ENCODE assay signal across 11 mouse cellular contexts in the genomic region with DNA sequence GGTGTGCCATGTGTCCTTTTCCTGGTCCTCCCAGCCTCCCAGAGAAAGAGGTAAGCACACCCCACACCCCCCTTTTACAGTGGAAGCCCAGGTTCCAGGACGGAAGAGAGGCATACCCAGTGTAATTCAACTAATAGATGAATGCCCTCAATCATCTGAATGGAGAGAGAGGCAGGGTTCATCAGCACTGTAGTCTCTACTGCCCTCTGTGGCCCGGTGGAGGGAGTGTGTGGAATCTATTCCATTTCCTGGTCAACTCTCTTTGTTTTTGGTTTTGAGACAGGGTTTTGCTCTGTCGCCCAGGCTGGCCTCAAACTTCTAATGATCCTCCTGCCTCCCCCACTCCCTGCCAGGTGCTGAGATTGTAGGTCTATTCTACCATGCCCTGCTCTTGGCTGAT.
A peak's percentile ranks its signal among the peaks of the same experiment; 100 is the strongest.
DNase-seq lines count a peak whose midpoint lies in the region; ATAC-seq and TF ChIP-seq lines count a peak whose summit lies in the region.
"Had no signal": no experiment of that assay in that cellular context is flagged by ENCODE, and none has a peak within 500 bp of the region (broad histone marks: within the 10 kb centered on the region; RNA-seq: fewer than 3 reads in every experiment).

No protein-coding gene starts in this region.

- 40% methylated on average over 3 of the region's 3 CpGs for WGBS in heart, adult 2 months
- 65% methylated on average over 3 of the region's 3 CpGs for WGBS in heart, embryonic 10.5 days

- DNase-seq in heart, adult 2 months, result peak in 1 of 2 experiments; percentile 50
- no peak for DNase-seq in heart, embryonic 10.5 days (ENCODE audit: low spot score)
- peak; percentile 23 to 34 for DNase-seq in right cerebral cortex, adult 2 months (ENCODE audit: low spot score in 2 of 2)
- no peak for DNase-seq in right cerebral cortex, postnatal 25 days
- peak; percentile 33 for DNase-seq in brain, adult 2 months (ENCODE audit: low read depth, low spot score)
- DNase-seq in retina, embryonic 14.5 days (ENCODE audit: low spot score), result peak; percentile 24
- DNase-seq in spleen, postnatal 10 days (ENCODE audit: low spot score in 2 of 2), result no peak

- no peaks in the 10 kb centered on the region for H3K79me2 ChIP-seq in heart, adult 2 months (replicated peaks; ENCODE audit: control insufficient read depth, insufficient read depth, low read length)

- peaks cover 2% of the 10 kb centered on the region; the same call in 1 of the 2 replicates for H3K36me3 ChIP-seq in heart, adult 2 months (ENCODE audit: control insufficient read depth, insufficient read depth, low read length)
- no peaks in the 10 kb centered on the region for H3K36me3 ChIP-seq in heart, embryonic 10.5 days
- H3K36me3 ChIP-seq: embryonic facial prominence, embryonic 13.5 days; heart, embryonic 15.5 days; midbrain, embryonic 12.5 days had no signal

- no peak overlapping the region for H3K4me3 ChIP-seq in heart, adult 2 months
- H3K4me3 ChIP-seq in heart, embryonic 10.5 days, result no peak overlapping the region
- H3K4me3 ChIP-seq: embryonic facial prominence, embryonic 13.5 days; heart, embryonic 15.5 days; midbrain, embryonic 12.5 days had no signal

- peaks cover 11% of the 10 kb centered on the region for H3K4me1 ChIP-seq in heart, adult 2 months (ENCODE audit: control insufficient read depth, insufficient read depth, low read length)
- peaks cover 9% of the 10 kb centered on the region for H3K4me1 ChIP-seq in heart, embryonic 10.5 days
- H3K4me1 ChIP-seq: embryonic facial prominence, embryonic 13.5 days; midbrain, embryonic 12.5 days had no signal

- no peak overlapping the region for H3K9ac ChIP-seq in heart, adult 2 months (ENCODE audit: low read depth, low read length)
- H3K9ac ChIP-seq: embryonic facial prominence, embryonic 13.5 days; heart, embryonic 15.5 days; midbrain, embryonic 12.5 days had no signal

- H3K27me3 ChIP-seq in heart, adult 2 months (ENCODE audit: control insufficient read depth, insufficient read depth, low read length), result no peaks in the 10 kb centered on the region
- H3K27me3 ChIP-seq in heart, embryonic 10.5 days (ENCODE audit: insufficient read depth, poor library complexity, severe bottlenecking), result no peaks in the 10 kb centered on the region
- H3K27me3 ChIP-seq: embryonic facial prominence, embryonic 13.5 days; heart, embryonic 15.5 days; midbrain, embryonic 12.5 days had no signal

- ATAC-seq in activated CD4-positive, CD25-positive, alpha-beta regulatory T cell, adult 4 months, result no peak

- TF ChIP-seq POLR2A in heart, adult 2 months (IDR thresholded peaks at IDR 0.05; ENCODE audit: insufficient read depth, low read depth, low read length), result no peak

- intact Hi-C loops in heart, adult 2 months (cut with DNase I), result loop anchor here (5.0 kb wide), 3 partner anchors 106 to 511 kb away; no protein-coding TSS in a partner anchor

- 0 out of 2 replicates have a peak, but pooled peaks have one; percentile 23 for TF ChIP-seq EP300 in heart, adult 2 months (IDR thresholded peaks at IDR 0.05; ENCODE audit: insufficient read depth, low read depth, low read length)

- no peaks in the 10 kb centered on the region for H3K9me3 ChIP-seq in heart, embryonic 10.5 days
- H3K9me3 ChIP-seq: embryonic facial prominence, embryonic 13.5 days; heart, embryonic 15.5 days; midbrain, embryonic 12.5 days had no signal

- H3K27ac ChIP-seq in heart, adult 2 months, result no peak overlapping the region; the same call in 1 of the 2 replicates
- no peak overlapping the region for H3K27ac ChIP-seq in heart, embryonic 10.5 days
- H3K27ac ChIP-seq: embryonic facial prominence, embryonic 13.5 days; heart, embryonic 15.5 days; midbrain, embryonic 12.5 days had no signal

- TF ChIP-seq CTCF in heart, adult 2 months (IDR thresholded peaks at IDR 0.05), result peak; percentile 88

Comparison
In these comparisons a context has a peak if more than half of its experiments do, and no peak if none do; other contexts are left out.
1. DNase-seq: peak in right cerebral cortex, adult 2 months (2 of 2), brain, adult 2 months (single experiment) and retina, embryonic 14.5 days (single experiment); none in heart, embryonic 10.5 days (single experiment), right cerebral cortex, postnatal 25 days (single experiment) and spleen, postnatal 10 days (0 of 2).